1 mouse cellular context compared by ENCODE assay signal in the genomic region with DNA sequence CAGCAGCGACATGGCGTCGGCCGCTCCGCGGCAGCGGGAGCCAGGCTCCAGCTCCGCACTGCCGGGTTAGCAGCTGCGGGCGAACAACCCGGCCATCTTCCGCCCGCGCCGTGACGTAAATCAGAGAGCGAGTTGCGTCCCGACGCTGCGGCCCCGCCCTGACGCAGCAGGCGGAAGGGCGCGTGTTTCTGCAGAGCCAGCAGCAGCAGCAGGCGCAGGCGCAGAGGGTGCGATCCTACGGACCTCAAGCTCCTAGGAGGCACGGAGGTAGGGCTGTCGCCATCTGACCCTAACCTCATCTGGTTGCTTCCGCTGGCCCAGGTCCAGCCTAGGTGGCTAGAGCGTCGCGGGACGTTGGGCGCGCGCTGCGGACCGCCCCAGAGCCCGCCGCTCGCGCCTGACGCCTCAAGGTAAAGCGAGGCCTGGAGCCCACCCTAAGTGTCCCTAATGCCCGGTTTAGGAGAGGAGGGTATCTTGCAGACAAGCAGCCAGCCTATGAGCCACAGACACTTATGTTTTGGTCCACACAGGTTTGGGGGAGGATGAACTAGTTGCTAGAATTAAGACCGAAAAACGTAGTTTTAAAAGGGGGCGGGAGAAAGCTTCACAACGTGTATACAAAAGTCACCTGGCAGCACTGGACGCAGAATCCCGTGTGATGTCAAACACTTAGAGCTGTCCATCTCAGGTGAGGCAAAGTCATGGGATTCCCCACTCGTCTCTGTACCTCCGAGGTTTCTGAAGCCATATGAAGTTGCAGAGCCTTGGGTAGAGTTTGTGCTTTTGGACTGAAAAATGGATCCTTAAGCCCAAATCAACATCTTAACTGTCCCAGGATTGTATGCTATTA.
TF ChIP-seq lines count a peak whose summit lies in the region.

Gene Gak (minus strand): TSS at position 122 of the 850 bp plus-strand sequence.
Gene Tmem175 (plus strand): TSS at position 137 of the 850 bp plus-strand sequence.

TF ChIP-seq in MEL, 35 proteins besides CTCF, POLR2A, EP300 and RAD21 (continued from another document):
- TF ChIP-seq RCOR1 (IDR thresholded peaks at IDR 0.05; ENCODE audit: low read depth, low read length) = no peak
- TF ChIP-seq ZMIZ1 (IDR thresholded peaks at IDR 0.05; ENCODE audit: low read depth, low read length) = peak; percentile 77; the same call in 1 of the 2 replicates
- peak; percentile 56; the same call in 1 of the 2 replicates for TF ChIP-seq MAX (IDR thresholded peaks at IDR 0.05; ENCODE audit: low read length)
- peak; percentile 88 for TF ChIP-seq HCFC1 (IDR thresholded peaks at IDR 0.05; ENCODE audit: low read depth, low read length)
- peak; percentile 50; the same call in 1 of the 2 replicates for TF ChIP-seq USF1 (IDR thresholded peaks at IDR 0.05; ENCODE audit: low read depth, low read length)
- peak; percentile 71; the same call in 1 of the 2 replicates for TF ChIP-seq MAZ (IDR thresholded peaks at IDR 0.05; ENCODE audit: low read depth, low read length)
- peak; percentile 66; the same call in 1 of the 2 replicates for TF ChIP-seq MAFK (IDR thresholded peaks at IDR 0.05; ENCODE audit: borderline replicate concordance, low read depth, low read length)
- TF ChIP-seq GABPA (IDR thresholded peaks at IDR 0.05; ENCODE audit: low read depth, low read length) = no peak
- peak; percentile 55; the same call in 1 of the 2 replicates for TF ChIP-seq ETS1 (IDR thresholded peaks at IDR 0.05; ENCODE audit: low read depth, low read length)
- no peak for TF ChIP-seq MYB (IDR thresholded peaks at IDR 0.05; ENCODE audit: low read depth, low read length)
- peak; percentile 76 for TF ChIP-seq MXI1 (IDR thresholded peaks at IDR 0.05; ENCODE audit: low read depth, low read length)
- no peak for TF ChIP-seq POLR2AphosphoS5 (IDR thresholded peaks at IDR 0.05; ENCODE audit: borderline replicate concordance, low read depth, low read length)
- TF ChIP-seq POLR2AphosphoS2 (IDR thresholded peaks at IDR 0.05; ENCODE audit: low read length) = peak; percentile 79; the same call in 1 of the 2 replicates
- TF ChIP-seq TBP (IDR thresholded peaks at IDR 0.05; ENCODE audit: low read depth, low read length) = 0 out of 2 replicates have a peak, but pooled peaks have one; percentile 56
- TF ChIP-seq E2F4 (IDR thresholded peaks at IDR 0.05; ENCODE audit: borderline replicate concordance, low read depth, low read length) = no peak
- no peak for TF ChIP-seq SMC3 (IDR thresholded peaks at IDR 0.05; ENCODE audit: low read depth, low read length)
